Mouse (Mus musculus): ENCODE results near the gene Zup1. TPM values are rescaled to one million over a fixed set of nuclear protein-coding genes. Genes with fewer than 3 reads are reported as not detected.
"Not testable (repeated sequence)": the region's sequence is repeated elsewhere in the genome, so short reads cannot be mapped to it uniquely, and the experiment has no call there.

Gene Zup1
- polyA plus RNA-seq (2021) = 14.3 TPM

DNA sequence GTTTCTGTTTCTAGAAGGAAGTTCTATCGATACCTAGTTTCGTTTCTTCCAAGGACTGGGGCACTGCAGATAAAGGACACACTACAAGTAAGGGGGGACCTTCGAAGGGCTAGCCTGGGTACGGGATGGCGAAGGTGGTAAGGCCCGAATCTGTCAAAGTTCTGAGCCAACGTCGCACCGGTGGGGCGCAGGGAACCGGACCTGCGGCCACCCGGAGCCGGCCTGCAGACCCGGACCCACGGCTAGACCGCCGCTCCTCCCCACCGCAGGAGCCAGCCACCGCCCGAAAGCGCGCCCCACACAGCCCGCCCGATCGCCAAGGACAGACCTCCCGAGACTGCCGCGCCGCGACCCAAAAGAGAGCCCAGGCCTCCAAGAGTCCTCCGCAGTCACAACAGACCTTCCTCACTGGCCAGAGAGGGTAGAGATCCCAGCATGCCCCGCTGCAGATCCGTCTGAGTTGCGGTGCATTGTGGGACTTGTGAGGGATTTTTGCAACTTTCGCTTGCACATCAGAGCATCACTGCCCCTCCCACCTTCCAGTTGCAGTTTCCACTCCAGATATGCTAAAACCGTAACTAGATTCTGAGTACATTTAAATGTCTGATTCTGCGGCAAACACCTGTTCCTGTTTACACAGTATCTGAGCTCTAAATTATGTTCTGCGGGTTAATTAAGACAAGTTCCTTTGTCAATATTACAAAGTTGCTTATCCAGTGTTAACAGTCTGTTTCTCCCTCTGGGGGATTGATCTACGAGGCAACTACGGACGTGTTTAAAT, at the start of gene Zup1:
TSS of gene Zup1 (minus strand) at position 467 of the 781 bp plus-strand sequence.
- DNase-seq (ENCODE audit: low read depth, low spot score) (peak; percentile 37), ATAC-seq (peak; percentile 99)
- no peak for TF ChIP-seq CTCF (IDR thresholded peaks at IDR 0.05)
- ChIA-PET POLR2A (no interaction called here), CTCF (interaction anchor here (1.1 to 1.8 kb wide), 2 partner anchors 11 to 37 kb away, joined by 3 to 6 read pairs; no protein-coding TSS in a partner anchor)
- no peaks in the 10 kb centered on the region for H3K27me3 ChIP-seq
- in situ Hi-C loops (cut with MboI; ENCODE audit: low pct_unique_long_range_greater_than_20kb) = no loop called here

- in situ Hi-C loops (cut with MboI; ENCODE audit: low pct_unique_long_range_greater_than_20kb) = no loop called here
- H3K27me3 ChIP-seq = no peaks in the 10 kb centered on the region
- ChIA-PET POLR2A (interaction anchor here (0.5 kb wide), 1 partner anchor 46 kb away, joined by 4 read pairs; no protein-coding TSS in a partner anchor), CTCF (interaction anchor here (0.9 to 2.8 kb wide), 4 partner anchors 11 to 16 kb away, joined by 3 to 10 read pairs (median 4); no protein-coding TSS in a partner anchor)
- ATAC-seq (no peak), DNase-seq (ENCODE audit: low read depth, low spot score) (no peak)
- TF ChIP-seq CTCF (IDR thresholded peaks at IDR 0.05) = no peak
Observed at GRCm38 (mm10) chr10:33998397-33998796, 47.3 kb upstream of the Zup1 start.

- CTCF ChIA-PET = interaction anchor here (1.8 to 2.8 kb wide), 2 partner anchors 9 to 18 kb away, joined by 4 to 10 read pairs; no protein-coding TSS in a partner anchor
- H3K27me3 ChIP-seq; ATAC-seq; DNase-seq (ENCODE audit: low read depth, low spot score); POLR2A ChIA-PET; in situ Hi-C loops (cut with MboI; ENCODE audit: low pct_unique_long_range_greater_than_20kb): not testable (repeated sequence)
Observed at GRCm38 (mm10) chr10:33996686-33997085, 45.6 kb upstream of the Zup1 start.

GRCm38 (mm10) chr10:33986771-33987170, 35.7 kb upstream of the Zup1 start:
- ATAC-seq (peak; percentile 85), DNase-seq (ENCODE audit: low read depth, low spot score) (peak; percentile 41)
- no peaks in the 10 kb centered on the region for H3K27me3 ChIP-seq
- in situ Hi-C loops (cut with MboI; ENCODE audit: low pct_unique_long_range_greater_than_20kb) = loop anchor here (10.0 kb wide), 1 partner anchor 108 kb away; the partner anchor contains the start of gene Calhm5
- CTCF ChIA-PET = interaction anchor here (0.8 to 2.4 kb wide), 8 partner anchors 10 to 294 kb away, joined by 3 to 10 read pairs (median 4); no protein-coding TSS in a partner anchor
- POLR2A ChIA-PET = no interaction called here
- TF ChIP-seq CTCF (IDR thresholded peaks at IDR 0.05) = peak; percentile 96

GRCm38 (mm10) chr10:33974781-33975494, 23.9 kb upstream of the Zup1 start:
- in situ Hi-C loops (cut with MboI; ENCODE audit: low pct_unique_long_range_greater_than_20kb) = no loop called here
- ATAC-seq (no peak), DNase-seq (ENCODE audit: low read depth, low spot score) (no peak)
- no peak for TF ChIP-seq CTCF (IDR thresholded peaks at IDR 0.05)
- ChIA-PET POLR2A (no interaction called here), CTCF (no interaction called here)
- H3K27me3 ChIP-seq = peaks cover 10% of the 10 kb centered on the region

- CTCF ChIA-PET = no interaction called here
- no peak for TF ChIP-seq CTCF (IDR thresholded peaks at IDR 0.05)
- POLR2A ChIA-PET = interaction anchor here (0.6 to 0.7 kb wide), 2 partner anchors 45 to 178 kb away, joined by 4 to 7 read pairs; no protein-coding TSS in a partner anchor
- in situ Hi-C loops (cut with MboI; ENCODE audit: low pct_unique_long_range_greater_than_20kb) = no loop called here
- DNase-seq (ENCODE audit: low read depth, low spot score) (no peak), ATAC-seq (no peak)
- H3K27me3 ChIP-seq = no peaks in the 10 kb centered on the region
Observed at GRCm38 (mm10) chr10:33952509-33952908, 1.4 kb upstream of the Zup1 start.

GRCm38 (mm10) chr10:33946336-33946735, 4.7 kb downstream of the Zup1 start:
- CTCF ChIA-PET = interaction anchor here (0.8 kb wide), 1 partner anchor 10 kb away, joined by 3 read pairs; no protein-coding TSS in a partner anchor
- no peak for TF ChIP-seq CTCF (IDR thresholded peaks at IDR 0.05)
- POLR2A ChIA-PET = no interaction called here
- DNase-seq (ENCODE audit: low read depth, low spot score) = no peak
- no peak for ATAC-seq
- in situ Hi-C loops (cut with MboI; ENCODE audit: low pct_unique_long_range_greater_than_20kb) = no loop called here
- H3K27me3 ChIP-seq = no peaks in the 10 kb centered on the region

DNA sequence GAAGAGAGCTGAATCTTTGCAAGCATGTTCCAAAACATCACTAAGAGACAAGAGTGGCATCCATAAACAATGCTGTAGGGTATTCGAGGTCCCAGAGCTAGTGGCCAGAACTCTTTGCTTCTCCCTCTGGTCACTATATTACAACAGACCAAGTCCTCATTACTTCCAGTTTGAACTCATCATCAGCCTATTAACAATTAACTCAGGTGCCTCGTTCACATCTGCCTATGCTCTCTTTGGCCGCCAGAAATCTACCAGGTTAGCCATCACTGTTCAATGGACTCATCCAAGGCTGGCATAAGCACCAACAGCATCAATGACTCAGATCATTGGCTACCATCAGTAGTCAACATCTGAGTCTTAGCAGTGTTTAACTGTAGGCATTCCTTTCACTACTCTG, 5.7 kb downstream of the Zup1 start:
- no peaks in the 10 kb centered on the region for H3K27me3 ChIP-seq
- no peak for DNase-seq (ENCODE audit: low read depth, low spot score)
- in situ Hi-C loops (cut with MboI; ENCODE audit: low pct_unique_long_range_greater_than_20kb) = no loop called here
- ChIA-PET CTCF (interaction anchor here (0.9 kb wide), 1 partner anchor 10 kb away, joined by 3 read pairs; no protein-coding TSS in a partner anchor), POLR2A (interaction anchor here (0.6 kb wide), 1 partner anchor 159 kb away, joined by 3 read pairs; the partner anchor contains the start of gene Sult3a2)
- ATAC-seq = no peak
- no peak for TF ChIP-seq CTCF (IDR thresholded peaks at IDR 0.05)

- no peak for ATAC-seq
Observed at GRCm38 (mm10) chr10:33940702-33941101, 10.4 kb downstream of the Zup1 start.

DNA sequence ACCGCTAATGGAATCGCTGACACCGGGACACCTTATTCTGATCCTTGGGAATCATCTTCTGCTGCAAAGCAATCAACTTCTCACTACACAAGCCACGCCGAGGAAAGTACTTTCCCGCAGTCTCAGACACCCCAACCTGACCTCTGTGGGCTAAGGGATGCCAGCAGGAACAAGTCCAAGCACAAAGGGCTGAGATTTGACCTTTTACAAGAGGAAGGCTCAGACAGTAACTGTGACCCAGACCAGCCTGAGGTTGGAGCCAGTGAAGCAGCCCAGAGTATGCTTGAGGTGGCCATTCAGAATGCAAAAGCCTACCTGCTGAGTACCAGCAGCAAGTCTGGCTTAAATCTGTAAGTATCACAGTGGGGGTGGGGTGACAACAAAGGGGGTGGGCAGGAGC, 45.6 kb downstream of the Zup1 start:
- ATAC-seq (peak; percentile 14), DNase-seq (ENCODE audit: low read depth, low spot score) (no peak)
- no peak for TF ChIP-seq CTCF (IDR thresholded peaks at IDR 0.05)
- in situ Hi-C loops (cut with MboI; ENCODE audit: low pct_unique_long_range_greater_than_20kb) = no loop called here
- CTCF ChIA-PET = no interaction called here
- POLR2A ChIA-PET = no interaction called here
- H3K27me3 ChIP-seq = peaks cover 37% of the 10 kb centered on the region

More at GRCm38 (mm10) chr10:33940702-33941101, 10.4 kb downstream of the Zup1 start:
- no peak for TF ChIP-seq CTCF (IDR thresholded peaks at IDR 0.05)
- ChIA-PET CTCF (interaction anchor here (1.4 to 1.8 kb wide), 2 partner anchors 9 kb away, joined by 4 to 6 read pairs; no protein-coding TSS in a partner anchor), POLR2A (no interaction called here)
- in situ Hi-C loops (cut with MboI; ENCODE audit: low pct_unique_long_range_greater_than_20kb) = no loop called here
- DNase-seq (ENCODE audit: low read depth, low spot score) = no peak
- H3K27me3 ChIP-seq = no peaks in the 10 kb centered on the region
